Comparison of ENCODE assay signal across 8 mouse cellular contexts in genomic region chr3:37347671-37348070, GRCm38 (mm10). TPM values are rescaled to one million over a fixed set of nuclear protein-coding genes. Genes with fewer than 3 reads are reported as not detected.
DNase-seq lines count a peak whose midpoint lies in the region; ATAC-seq and TF ChIP-seq lines count a peak whose summit lies in the region.

No protein-coding gene starts in this region.

- H3K4me2 ChIP-seq in kidney, embryonic 14.5 days (replicated peaks; ENCODE audit: low read depth, low read length), result peak overlapping the region; percentile 99
- H3K4me2 ChIP-seq in embryonic facial prominence, embryonic 12.5 days (replicated peaks), result peak overlapping the region; percentile 94
- H3K4me2 ChIP-seq in intestine, embryonic 14.5 days (ENCODE audit: low read length), result peak overlapping the region; percentile 97
- peak overlapping the region; percentile 100 for H3K4me2 ChIP-seq in midbrain, postnatal 0 days (ENCODE audit: low read depth, low read length, poor library complexity, severe bottlenecking)

- TF ChIP-seq CTCF in midbrain, postnatal 0 days (IDR thresholded peaks at IDR 0.05), result no peak

- peaks cover 12% of the 10 kb centered on the region; the same call in 1 of the 2 replicates for H3K4me1 ChIP-seq in kidney, embryonic 14.5 days (ENCODE audit: control insufficient read depth, insufficient read depth, low read length)
- H3K4me1 ChIP-seq in embryonic facial prominence, embryonic 12.5 days, result peaks cover 12% of the 10 kb centered on the region
- no peaks in the 10 kb centered on the region for H3K4me1 ChIP-seq in intestine, embryonic 14.5 days (replicated peaks; ENCODE audit: control insufficient read depth, insufficient read depth, low read length)
- H3K4me1 ChIP-seq in midbrain, postnatal 0 days (ENCODE audit: insufficient read depth, low read length), result peaks cover 6% of the 10 kb centered on the region; the same call in 1 of the 2 replicates

- no peak for DNase-seq in kidney, adult 11 months
- DNase-seq in intestine, embryonic 14.5 days (ENCODE audit: low spot score), result no peak
- DNase-seq in midbrain, postnatal 0 days (ENCODE audit: low spot score), result no peak
- no peak for DNase-seq in spleen, postnatal 10 days (ENCODE audit: low spot score in 2 of 2)
- DNase-seq in left cerebral cortex, postnatal 14 days (ENCODE audit: low spot score in 2 of 2), result no peak
- no peak for DNase-seq in right cerebral cortex, postnatal 36 days (ENCODE audit: low spot score in 2 of 2)

- H3K9ac ChIP-seq in kidney, embryonic 14.5 days (ENCODE audit: low read depth, low read length), result no peak overlapping the region
- H3K9ac ChIP-seq in embryonic facial prominence, embryonic 12.5 days, result no peak overlapping the region
- no peak overlapping the region for H3K9ac ChIP-seq in intestine, embryonic 14.5 days (ENCODE audit: low read length)
- H3K9ac ChIP-seq in midbrain, postnatal 0 days (replicated peaks; ENCODE audit: low read length, poor library complexity, severe bottlenecking), result no peak overlapping the region

- H3K36me3 ChIP-seq in kidney, embryonic 14.5 days (ENCODE audit: control insufficient read depth, insufficient read depth, low read length), result no peaks in the 10 kb centered on the region
- no peaks in the 10 kb centered on the region for H3K36me3 ChIP-seq in embryonic facial prominence, embryonic 12.5 days
- H3K36me3 ChIP-seq in intestine, embryonic 14.5 days (ENCODE audit: control insufficient read depth, insufficient read depth, low read length), result no peaks in the 10 kb centered on the region
- H3K36me3 ChIP-seq in midbrain, postnatal 0 days (ENCODE audit: insufficient read depth, low read length), result no peaks in the 10 kb centered on the region

- peaks cover 4% of the 10 kb centered on the region for H3K27me3 ChIP-seq in kidney, embryonic 14.5 days (ENCODE audit: control insufficient read depth, insufficient read depth, low read length)
- peaks cover 36% of the 10 kb centered on the region for H3K27me3 ChIP-seq in embryonic facial prominence, embryonic 12.5 days
- peaks cover 28% of the 10 kb centered on the region for H3K27me3 ChIP-seq in intestine, embryonic 14.5 days (replicated peaks; ENCODE audit: control insufficient read depth, insufficient read depth, low read length)
- H3K27me3 ChIP-seq in midbrain, postnatal 0 days (ENCODE audit: insufficient read depth, low read length), result peaks cover 21% of the 10 kb centered on the region

- no peak for ATAC-seq in kidney, embryonic 14.5 days (ENCODE audit: low FRiP score, low TSS enrichment)
- 0 out of 2 replicates have a peak, but pooled peaks have one; percentile 18 for ATAC-seq in embryonic facial prominence, embryonic 12.5 days (ENCODE audit: insufficient number of reproducible peaks, insufficient read depth, low FRiP score, low TSS enrichment)
- ATAC-seq in intestine, embryonic 14.5 days (replicated peaks; ENCODE audit: low FRiP score, low TSS enrichment, low read depth), result no peak
- 0 out of 2 replicates have a peak, but pooled peaks have one; percentile 22 for ATAC-seq in midbrain, postnatal 0 days (ENCODE audit: low FRiP score)

- H3K27ac ChIP-seq in kidney, embryonic 14.5 days (ENCODE audit: low read depth, low read length), result no peak overlapping the region
- H3K27ac ChIP-seq in embryonic facial prominence, embryonic 12.5 days, result no peak overlapping the region
- no peak overlapping the region for H3K27ac ChIP-seq in intestine, embryonic 14.5 days (ENCODE audit: low read depth)
- H3K27ac ChIP-seq in midbrain, postnatal 0 days (ENCODE audit: low read depth, low read length), result no peak overlapping the region

- H3K9me3 ChIP-seq in kidney, embryonic 14.5 days (ENCODE audit: control insufficient read depth, low read length), result no peaks in the 10 kb centered on the region
- H3K9me3 ChIP-seq in embryonic facial prominence, embryonic 12.5 days, result no peaks in the 10 kb centered on the region
- no peaks in the 10 kb centered on the region for H3K9me3 ChIP-seq in intestine, embryonic 14.5 days (ENCODE audit: control insufficient read depth, low read length)
- H3K9me3 ChIP-seq in midbrain, postnatal 0 days (ENCODE audit: low read length), result no peaks in the 10 kb centered on the region

- 31% methylated on average over 9 of the region's 9 CpGs for WGBS in kidney, embryonic 14.5 days
- 36% methylated on average over 9 of the region's 9 CpGs for WGBS in embryonic facial prominence, embryonic 12.5 days
- 35% methylated on average over 9 of the region's 9 CpGs for WGBS in intestine, embryonic 14.5 days
- WGBS in midbrain, postnatal 0 days, result 39% methylated on average over 9 of the region's 9 CpGs

- peak overlapping the region; percentile 71; the same call in 1 of the 2 replicates for H3K4me3 ChIP-seq in kidney, embryonic 14.5 days (ENCODE audit: low read length)
- peak overlapping the region; percentile 69 for H3K4me3 ChIP-seq in embryonic facial prominence, embryonic 12.5 days
- H3K4me3 ChIP-seq in intestine, embryonic 14.5 days (ENCODE audit: low read depth, low read length), result peak overlapping the region; percentile 61; the same call in 1 of the 2 replicates
- H3K4me3 ChIP-seq in midbrain, postnatal 0 days (ENCODE audit: low read depth, low read length), result peak overlapping the region; percentile 61; the same call in 1 of the 2 replicates

- intact Hi-C loops in left cerebral cortex, postnatal 14 days (cut with DNase I), result no loop called here

RNA-seq across cellular contexts. Expression of gene Fgf2, which starts 0.5 kb away (rescaled TPM):
- polyA plus RNA-seq in kidney, embryonic 14.5 days (2014; fragmentation: Nextera tagmentation; extraction: Ambion mirVana), result 1.4 and 2.2 TPM in 2 replicates
- polyA plus RNA-seq in embryonic facial prominence, embryonic 12.5 days (2016; fragmentation: Nextera tagmentation; extraction: Ambion mirVana), result 2.4 and 3.3 TPM in 2 replicates
- polyA plus RNA-seq in intestine, embryonic 14.5 days (2014; fragmentation: Nextera tagmentation; extraction: Ambion mirVana), result 1.5 and 2.9 TPM in 2 replicates
- 1.9 and 2.8 TPM in 2 replicates for total RNA-seq in midbrain, postnatal 0 days (2014; rRNA removed)
- 0.53 and 0.57 TPM in 2 replicates for polyA plus RNA-seq in midbrain, postnatal 0 days (2015; fragmentation: Nextera tagmentation; extraction: Ambion mirVana)
- 1 to 10 TPM; 3.1 to 4.1 TPM for total RNA-seq in left cerebral cortex, postnatal 14 days (2021)

RNA-seq across cellular contexts. Expression of gene Cetn4, which starts 35.2 kb away (rescaled TPM):
- 1.2 and 3.7 TPM in 2 replicates for polyA plus RNA-seq in kidney, embryonic 14.5 days (2014; fragmentation: Nextera tagmentation; extraction: Ambion mirVana)
- polyA plus RNA-seq in embryonic facial prominence, embryonic 12.5 days (2016; fragmentation: Nextera tagmentation; extraction: Ambion mirVana), result 2.9 and 3.0 TPM in 2 replicates
- polyA plus RNA-seq in intestine, embryonic 14.5 days (2014; fragmentation: Nextera tagmentation; extraction: Ambion mirVana), result 0.46 and 1.5 TPM in 2 replicates
- 1.9 and 2.5 TPM in 2 replicates for total RNA-seq in midbrain, postnatal 0 days (2014; rRNA removed)
- 2.7 and 4.0 TPM in 2 replicates for polyA plus RNA-seq in midbrain, postnatal 0 days (2015; fragmentation: Nextera tagmentation; extraction: Ambion mirVana)
- total RNA-seq in left cerebral cortex, postnatal 14 days (2021), result 1 to 10 TPM; 5.5 to 8.3 TPM

RNA-seq across cellular contexts. Expression of gene Bbs12, which starts 35.3 kb away (rescaled TPM):
- 8.7 and 10.6 TPM in 2 replicates for polyA plus RNA-seq in kidney, embryonic 14.5 days (2014; fragmentation: Nextera tagmentation; extraction: Ambion mirVana)
- polyA plus RNA-seq in embryonic facial prominence, embryonic 12.5 days (2016; fragmentation: Nextera tagmentation; extraction: Ambion mirVana), result 8.4 and 9.4 TPM in 2 replicates
- polyA plus RNA-seq in intestine, embryonic 14.5 days (2014; fragmentation: Nextera tagmentation; extraction: Ambion mirVana), result 5.4 and 8.1 TPM in 2 replicates
- 2.7 and 6.5 TPM in 2 replicates for total RNA-seq in midbrain, postnatal 0 days (2014; rRNA removed)
- 3.2 TPM in 2 replicates for polyA plus RNA-seq in midbrain, postnatal 0 days (2015; fragmentation: Nextera tagmentation; extraction: Ambion mirVana)
- total RNA-seq in left cerebral cortex, postnatal 14 days (2021), result 1 to 10 TPM; 4.4 to 4.9 TPM

Comparison
In these comparisons a context has a peak if more than half of its experiments do, and no peak if none do; other contexts are left out.
1. ATAC-seq: peak in embryonic facial prominence, embryonic 12.5 days (single experiment) and midbrain, postnatal 0 days (single experiment); none in kidney, embryonic 14.5 days (single experiment) and intestine, embryonic 14.5 days (single experiment).
2. Peak in every context shown above with its lines, with median percentiles within 50 percentile points of each other: H3K4me2 ChIP-seq and H3K4me3 ChIP-seq.